Comparison of ENCODE assay signal across 10 mouse cellular contexts in genomic region chr7:67425581-67425980, GRCm38 (mm10). TPM values are rescaled to one million over a fixed set of nuclear protein-coding genes. Genes with fewer than 3 reads are reported as not detected.
DNase-seq lines count a peak whose midpoint lies in the region; TF ChIP-seq lines count a peak whose summit lies in the region.
"Had no signal": no experiment of that assay in that cellular context is flagged by ENCODE, and none has a peak within 500 bp of the region (broad histone marks: within the 10 kb centered on the region; RNA-seq: fewer than 3 reads in every experiment).

No protein-coding gene starts in this region.

- peak overlapping the region; percentile 78 for H3K27ac ChIP-seq in bone marrow macrophage, adult 2 months (ENCODE audit: insufficient read depth, low read depth, low read length)
- H3K27ac ChIP-seq: neural tube, embryonic 15.5 days had no signal

- TF ChIP-seq POLR2A in bone marrow macrophage, adult 2 months (IDR thresholded peaks at IDR 0.05; ENCODE audit: borderline replicate concordance, low read depth, low read length): no peak

- peak; percentile 15 for DNase-seq in adrenal gland, adult 2 months
- no peak for DNase-seq in adrenal gland, postnatal 25 days
- peak; percentile 13 for DNase-seq in kidney, postnatal 10 days
- no peak for DNase-seq in kidney, adult 8-10 months
- peak; percentile 64 to 88 for DNase-seq in monocyte, adult 2 months (ENCODE audit: low read depth in 1 of 2, low spot score in 2 of 2)
- DNase-seq in cerebellum, adult 9-10 months: no peak
- no peak for DNase-seq in thymus, postnatal 36 days
- DNase-seq: cerebellum, postnatal 25 days had no signal

- TF ChIP-seq CTCF in bone marrow macrophage, adult 2 months (IDR thresholded peaks at IDR 0.05; ENCODE audit: low read depth, low read length): no peak

- H3K4me1 ChIP-seq in bone marrow macrophage, adult 2 months (ENCODE audit: control insufficient read depth, insufficient read depth, low read length): peaks cover 46% of the 10 kb centered on the region

- H3K4me3 ChIP-seq in bone marrow macrophage, adult 2 months (ENCODE audit: insufficient read depth, low read length): no peak overlapping the region
- H3K4me3 ChIP-seq: neural tube, embryonic 15.5 days had no signal

RNA-seq across cellular contexts. Expression of gene Mef2a, which starts 52.9 kb away (rescaled TPM):
- 10 to 100 TPM; 49.3 to 60.3 TPM for total RNA-seq in adrenal gland, adult 2 months (2021)
- polyA plus RNA-seq in adrenal gland, adult 2 months (2012; rRNA removed): 24.0 and 28.8 TPM in 2 replicates
- 47.8 and 57.1 TPM in 2 replicates for total RNA-seq in adrenal gland, postnatal 25 days (2021)
- 113 and 133 TPM in 2 replicates for polyA plus RNA-seq in bone marrow macrophage, adult 2 months (2012; ENCODE audit: insufficient read depth, insufficient read length, missing spikeins)

Comparison
In these comparisons a context has a peak if more than half of its experiments do, and no peak if none do; other contexts are left out.
1. DNase-seq: peak in adrenal gland, adult 2 months (single experiment), kidney, postnatal 10 days (single experiment) and monocyte, adult 2 months (2 of 2); none in adrenal gland, postnatal 25 days (single experiment), kidney, adult 8-10 months (0 of 2), cerebellum, adult 9-10 months (single experiment) and thymus, postnatal 36 days (0 of 2).